Mouse (Mus musculus) brain, embryonic 18.5 days (tissue): ENCODE data around the gene Mapk1ip1l.

Experiments used
- DNase-seq: peaks from one replicate; pipeline ENCODE4 v3.0.0-alpha.2; 2012; ENCODE audit warnings: low read depth, low spot score

Mapk1ip1l gene

DNA sequence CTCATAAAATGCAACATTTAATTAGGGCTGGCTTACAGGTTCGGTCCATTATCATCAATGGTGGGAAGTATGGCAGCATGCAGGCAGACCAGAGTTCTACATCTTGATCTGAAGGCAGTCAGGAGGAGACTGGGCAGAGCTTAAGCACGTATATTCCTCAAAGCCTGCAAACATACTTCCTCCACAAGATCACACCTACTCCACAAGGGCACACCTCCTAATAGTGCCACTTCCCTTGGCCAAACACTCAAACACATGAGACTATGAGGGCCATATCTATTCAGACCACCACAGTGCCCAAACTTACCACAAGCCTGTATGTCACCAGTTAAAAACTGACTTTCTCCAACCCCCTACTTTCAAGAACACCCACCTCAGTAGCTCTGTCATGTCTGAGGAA is 63.4 kb downstream of the Mapk1ip1l start:
- DNase-seq = no peak

GRCm38 (mm10) chr14:47361899-47362298 is 63.8 kb downstream of the Mapk1ip1l start:
- no peak for DNase-seq

GRCm38 (mm10) chr14:47364742-47365449 is 66.8 kb downstream of the Mapk1ip1l start:
- no peak for DNase-seq

DNA sequence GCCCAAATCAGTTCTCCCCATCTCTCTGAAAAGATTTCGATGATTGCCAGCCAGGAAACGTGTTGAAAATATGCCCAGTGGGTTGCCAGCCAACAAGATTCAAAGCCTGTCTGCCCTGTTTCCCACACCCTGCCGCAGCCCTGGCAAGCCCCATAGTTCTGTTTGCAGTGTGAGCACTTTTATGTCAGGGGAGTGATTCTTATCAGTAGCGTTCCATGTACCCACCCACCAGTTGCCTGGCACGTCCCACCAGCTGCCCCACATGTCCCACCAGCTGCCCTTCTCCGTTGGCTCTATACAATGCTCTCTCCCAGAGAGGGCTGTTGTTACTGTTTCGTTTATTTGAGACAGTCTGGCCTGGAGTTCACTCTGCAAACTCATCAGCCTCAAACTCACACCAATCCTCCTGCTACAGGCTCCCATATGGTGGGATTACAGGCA is 68.8 kb downstream of the Mapk1ip1l start:
- peak; percentile 51 for DNase-seq

DNA sequence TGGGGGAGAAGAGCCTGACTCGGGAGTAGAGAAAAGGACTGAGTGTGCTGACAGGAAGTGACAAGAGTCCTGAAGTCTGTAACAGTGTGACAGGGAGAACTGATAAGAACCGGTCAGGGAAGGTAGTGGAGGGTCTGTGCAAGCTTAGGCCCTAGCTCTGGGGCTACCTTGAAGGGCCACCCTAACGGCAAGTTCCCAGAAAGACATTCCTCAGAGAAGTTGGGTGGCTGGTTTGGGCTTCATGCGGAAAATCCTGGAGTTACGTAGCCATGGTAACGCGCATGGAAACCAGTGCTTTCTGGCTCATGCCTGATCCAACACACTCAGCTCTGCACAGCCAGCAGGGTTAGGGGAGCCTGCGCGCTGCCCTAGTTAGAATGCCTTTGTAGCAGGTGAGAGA is 69.4 kb downstream of the Mapk1ip1l start, which contains the start of gene Lgals3:
Lgals3 (plus strand) TSS at position 291 of the 400 bp plus-strand sequence.
- peak; percentile 61 for DNase-seq

DNA sequence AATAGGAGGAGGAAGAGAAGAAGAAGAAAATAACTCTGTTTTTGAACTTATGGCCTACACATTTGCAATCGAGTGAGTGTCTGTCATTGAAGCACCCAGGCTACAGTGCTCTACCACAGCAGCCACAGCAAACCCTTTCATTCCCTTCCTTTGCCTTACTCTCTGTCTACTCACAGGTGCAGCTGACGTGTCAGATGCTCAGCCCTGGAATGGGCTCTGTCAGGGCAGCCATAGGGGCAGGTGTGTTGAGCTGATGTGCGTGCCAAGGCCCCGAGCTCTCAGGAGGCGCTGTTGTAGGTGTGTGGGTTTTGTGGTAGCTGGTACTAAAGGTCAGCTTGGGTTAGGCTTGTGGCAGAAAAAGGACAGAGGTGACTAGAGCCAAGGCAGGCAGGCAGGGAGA is 71.7 kb downstream of the Mapk1ip1l start:
- no peak for DNase-seq

- no peak for DNase-seq
Measured at GRCm38 (mm10) chr14:47370790-47371189, 72.7 kb downstream of the Mapk1ip1l start.

GRCm38 (mm10) chr14:47371689-47372088 is 73.6 kb downstream of the Mapk1ip1l start:
- DNase-seq = no peak
